Mouse (Mus musculus) forebrain, postnatal 0 days (tissue): ENCODE results near the gene Mr1. TPM values are rescaled to one million over a fixed set of nuclear protein-coding genes. Genes with fewer than 3 reads are reported as not detected.

Experiments used
- ATAC-seq: fragments of 200-750 bp; cut with Nextera tagmentation; 2 replicates; pipeline ENCODE4 v1.8.0; 2017; ENCODE audit warnings: mild to moderate bottlenecking, moderate library complexity
- DNase-seq: peaks from one replicate; pipeline ENCODE4 v3.0.0-alpha.2; 2015
- H3K27ac ChIP-seq: fragments of 300-500 bp; sonication (generic); 2 replicates; pipeline ENCODE4 v1.5.1; 2014; ENCODE audit warnings: low read depth, mild to moderate bottlenecking, antibody characterized with exemption, low read length, moderate library complexity, mixed read lengths
- H3K27me3 ChIP-seq: fragments of 300-500 bp; sonication (generic); 2 replicates; pipeline ENCODE4 v1.6.1; 2014; ENCODE audit warnings: mild to moderate bottlenecking, low read length, mixed read lengths; ENCODE audit not compliant: insufficient read depth
- H3K36me3 ChIP-seq: fragments of 300-500 bp; sonication (generic); 2 replicates; pipeline ENCODE4 v1.6.1; 2014; ENCODE audit warnings: mild to moderate bottlenecking, moderate library complexity; ENCODE audit not compliant: insufficient read depth
- H3K4me1 ChIP-seq: fragments of 300-500 bp; sonication (generic); 2 replicates; pipeline ENCODE4 v1.6.1; 2014; ENCODE audit warnings: antibody characterized with exemption; ENCODE audit not compliant: insufficient read depth
- H3K4me2 ChIP-seq: fragments of 300-500 bp; sonication (generic); 2 replicates; pipeline ENCODE4 v1.6.1; 2014; ENCODE audit warnings: low read depth, mild to moderate bottlenecking, moderate library complexity
- H3K4me3 ChIP-seq: fragments of 300-500 bp; sonication (generic); 2 replicates; pipeline ENCODE4 v1.5.1; 2014; ENCODE audit warnings: low read depth, low read length, mixed read lengths
- H3K9ac ChIP-seq: fragments of 300-500 bp; sonication (generic); 2 replicates; pipeline ENCODE4 v1.6.1; 2014; ENCODE audit warnings: mild to moderate bottlenecking
- H3K9me3 ChIP-seq: fragments of 300-500 bp; sonication (generic); 2 replicates; pipeline ENCODE4 v1.6.1; 2016; ENCODE audit warnings: low read length
- CTCF ChIP-seq: sonication (generic); IDR thresholded peaks from 2 replicates; pipeline ENCODE4 v1.5.1; 2016; ENCODE audit warnings: antibody characterized with exemption, control low read depth, low read depth
- WGBS: fragments of 180-500 bp; shearing (Covaris S2); extraction: QIAGEN DNeasy Blood & Tissue Kit; methylation state at CpG from one replicate; pipeline ENCODE4 v1.1.7; 2014; 5-methylcytosine and 5-hydroxymethylcytosine counted together
- polyA plus RNA-seq: library from polyadenylated mRNA; unstranded; fragments of >200 nt; fragmentation: Nextera tagmentation; extraction: Ambion mirVana; gene quantifications from 2 replicates; pipeline ENCODE4 v1.2.1, GENCODE M21; 2015
- total RNA-seq: library from RNA; depleted of rRNA; stranded (reverse); fragments of >200 nt; gene quantifications from 2 replicates; pipeline ENCODE4 v1.2.3, GENCODE M21; 2014

Gene Mr1
- total and polyA plus RNA-seq, 2 experiments from 2014 or later = 2.6 to 5.1 TPM

GRCm38 (mm10) chr1:155093971-155094707 lies 52.5 kb downstream of the Mr1 start:
- ATAC-seq = no peak
- Histone ChIP-seq H3K4me2 (no peak overlapping the region), H3K36me3 (no peaks in the 10 kb centered on the region), H3K9me3 (no peaks in the 10 kb centered on the region), H3K27ac (no peak overlapping the region), H3K27me3 (no peaks in the 10 kb centered on the region), H3K4me1 (peaks cover 18% of the 10 kb centered on the region), H3K9ac (no peak overlapping the region), H3K4me3 (no peak overlapping the region)
- no peak for DNase-seq
- TF ChIP-seq CTCF = no peak
- WGBS = 36% methylated on average over 9 of the region's 9 CpGs

- Histone ChIP-seq H3K9me3 (no peaks in the 10 kb centered on the region), H3K4me3 (no peak overlapping the region), H3K36me3 (no peaks in the 10 kb centered on the region), H3K27ac (no peak overlapping the region), H3K27me3 (no peaks in the 10 kb centered on the region), H3K4me1 (peaks cover 18% of the 10 kb centered on the region), H3K4me2 (no peak overlapping the region), H3K9ac (no peak overlapping the region)
- no peak for DNase-seq
- TF ChIP-seq CTCF = no peak
- WGBS = 13% methylated on average over 4 of the region's 4 CpGs
- ATAC-seq = no peak
These were observed 53.3 kb downstream of the Mr1 start for GRCm38 (mm10) chr1:155093145-155093791.

DNA sequence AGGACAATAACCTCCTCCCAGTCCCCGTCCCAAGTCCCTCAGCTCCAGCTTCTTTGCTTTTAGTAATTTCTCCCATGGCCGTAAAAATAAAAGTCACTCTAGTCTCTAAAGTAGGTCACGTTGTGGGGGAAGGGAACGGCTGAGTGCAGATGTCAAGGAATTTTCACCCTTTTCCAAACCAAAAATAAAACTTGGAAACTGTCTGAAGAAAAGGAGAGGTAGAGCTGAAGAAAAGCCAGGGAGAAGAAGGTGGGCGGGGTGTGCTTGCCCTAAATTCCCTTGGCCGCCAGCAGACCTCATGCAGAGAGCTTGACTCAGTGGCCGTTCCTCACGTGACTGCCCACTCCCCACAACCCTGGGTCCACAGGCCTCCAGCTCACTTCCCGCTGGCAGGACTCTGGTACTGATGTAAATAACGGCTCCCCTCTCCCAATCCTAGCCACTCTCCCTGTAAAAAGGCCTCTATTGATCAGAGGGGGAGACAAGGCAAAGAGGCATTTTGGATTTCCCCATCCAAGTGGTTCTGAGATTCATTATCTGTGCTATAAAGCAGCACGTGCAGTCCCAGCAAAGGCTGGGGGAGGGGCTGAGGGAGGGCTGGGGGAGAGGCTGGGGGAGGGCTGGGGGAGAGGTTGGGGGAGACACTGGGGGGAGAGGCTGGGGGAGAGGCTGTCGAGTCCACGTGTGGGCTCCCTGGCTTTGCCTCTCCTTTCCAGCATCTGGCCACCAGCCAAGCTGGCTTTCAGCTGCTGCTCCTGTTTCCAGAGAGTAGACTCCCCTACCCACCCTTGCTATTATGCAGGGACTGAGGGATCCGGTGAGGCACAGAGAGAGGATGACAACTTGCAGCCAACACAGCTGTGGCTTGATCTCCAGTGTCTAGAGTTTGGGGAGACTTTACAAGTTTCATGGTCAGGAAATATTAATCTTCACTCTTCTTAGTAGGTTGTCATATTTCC lies 54.5 kb downstream of the Mr1 start:
- H3K9me3 ChIP-seq = no peaks in the 10 kb centered on the region
- DNase-seq = peak; percentile 78
- H3K27ac ChIP-seq = 0 out of 2 replicates have a peak overlapping the region, but pooled peaks have one; percentile 9
- H3K4me1 ChIP-seq = peaks cover 18% of the 10 kb centered on the region
- no peaks in the 10 kb centered on the region for H3K27me3 ChIP-seq
- no peak for TF ChIP-seq CTCF
- peak; percentile 81 for ATAC-seq
- no peak overlapping the region for H3K4me3 ChIP-seq
- H3K4me2 ChIP-seq = no peak overlapping the region
- no peaks in the 10 kb centered on the region for H3K36me3 ChIP-seq
- WGBS = 22% methylated on average over 14 of the region's 14 CpGs
- no peak overlapping the region for H3K9ac ChIP-seq

GRCm38 (mm10) chr1:155091374-155091841 lies 55.2 kb downstream of the Mr1 start:
- DNase-seq = no peak
- WGBS = 73% methylated on average over 7 of the region's 7 CpGs
- no peak for ATAC-seq
- Histone ChIP-seq H3K36me3 (no peaks in the 10 kb centered on the region), H3K9me3 (no peaks in the 10 kb centered on the region), H3K27me3 (no peaks in the 10 kb centered on the region), H3K27ac (0 out of 2 replicates have a peak overlapping the region, but pooled peaks have one; percentile 9), H3K9ac (no peak overlapping the region), H3K4me2 (no peak overlapping the region), H3K4me1 (peaks cover 18% of the 10 kb centered on the region), H3K4me3 (no peak overlapping the region)
- TF ChIP-seq CTCF = no peak

- Histone ChIP-seq H3K27me3 (no peaks in the 10 kb centered on the region), H3K27ac (no peak overlapping the region), H3K4me3 (no peak overlapping the region), H3K9ac (no peak overlapping the region), H3K4me1 (peaks cover 24% of the 10 kb centered on the region), H3K9me3 (no peaks in the 10 kb centered on the region), H3K36me3 (no peaks in the 10 kb centered on the region), H3K4me2 (no peak overlapping the region)
- DNase-seq (no peak), ATAC-seq (no peak)
- TF ChIP-seq CTCF = no peak
- 90% methylated on average over 1 of the region's 1 CpGs for WGBS
These were observed 55.9 kb downstream of the Mr1 start for GRCm38 (mm10) chr1:155090736-155091135.

- H3K4me2 ChIP-seq = no peak overlapping the region
- no peak overlapping the region for H3K27ac ChIP-seq
- WGBS = 91% methylated on average over 7 of the region's 7 CpGs
- DNase-seq (no peak), ATAC-seq (no peak)
- no peaks in the 10 kb centered on the region for H3K27me3 ChIP-seq
- H3K9me3 ChIP-seq = no peaks in the 10 kb centered on the region
- H3K4me3 ChIP-seq = no peak overlapping the region
- H3K4me1 ChIP-seq = peaks cover 28% of the 10 kb centered on the region
- no peak for TF ChIP-seq CTCF
- H3K9ac ChIP-seq = no peak overlapping the region
- no peaks in the 10 kb centered on the region for H3K36me3 ChIP-seq
These were observed 56.3 kb downstream of the Mr1 start for GRCm38 (mm10) chr1:155090327-155090726.
